Mouse (Mus musculus) layer of hippocampus, adult 8-10 months (tissue): Measurements from ENCODE around the gene Gm3183. TPM values are rescaled to one million over a fixed set of nuclear protein-coding genes. Genes with fewer than 3 reads are reported as not detected.
"Not testable (repeated sequence)": the region's sequence is repeated elsewhere in the genome, so short reads cannot be mapped to it uniquely, and the experiment has no call there.

ENCODE experiments used
- DNase-seq, 2 experiments: peaks; one replicate each; pipeline ENCODE4 v3.0.0; 2022; ENCODE audit warnings: low spot score in 2 of 2
- total RNA-seq, 4 experiments: library from RNA; stranded (reverse); gene quantifications; 2 replicates each; pipeline ENCODE4 v1.2.4; 2022

The Gm3183 gene
- total RNA-seq: not detected

- not testable (repeated sequence) for DNase-seq
Observed at GRCm38 (mm10) chr5:94865136-94865535, at the start of gene Gm3183. Gene Gm3183 (plus strand): TSS chr5:94865436.

Other genes starting within 250 kb of the Gm3183 start
- not detected for gene Gm3147, start 249.1 kb upstream of the Gm3183 start, total RNA-seq
- not detected for gene Gm6509, start 241.5 kb upstream of the Gm3183 start, total RNA-seq
- not detected for gene Gm6205, start 217.1 kb upstream of the Gm3183 start, total RNA-seq
- not detected for gene Gm6367, start 123.2 kb downstream of the Gm3183 start, total RNA-seq
- gene Gm7942, start 241.5 kb downstream of the Gm3183 start, total RNA-seq: not detected